ENCODE assay signal across 8 mouse cellular contexts in the genomic region with DNA sequence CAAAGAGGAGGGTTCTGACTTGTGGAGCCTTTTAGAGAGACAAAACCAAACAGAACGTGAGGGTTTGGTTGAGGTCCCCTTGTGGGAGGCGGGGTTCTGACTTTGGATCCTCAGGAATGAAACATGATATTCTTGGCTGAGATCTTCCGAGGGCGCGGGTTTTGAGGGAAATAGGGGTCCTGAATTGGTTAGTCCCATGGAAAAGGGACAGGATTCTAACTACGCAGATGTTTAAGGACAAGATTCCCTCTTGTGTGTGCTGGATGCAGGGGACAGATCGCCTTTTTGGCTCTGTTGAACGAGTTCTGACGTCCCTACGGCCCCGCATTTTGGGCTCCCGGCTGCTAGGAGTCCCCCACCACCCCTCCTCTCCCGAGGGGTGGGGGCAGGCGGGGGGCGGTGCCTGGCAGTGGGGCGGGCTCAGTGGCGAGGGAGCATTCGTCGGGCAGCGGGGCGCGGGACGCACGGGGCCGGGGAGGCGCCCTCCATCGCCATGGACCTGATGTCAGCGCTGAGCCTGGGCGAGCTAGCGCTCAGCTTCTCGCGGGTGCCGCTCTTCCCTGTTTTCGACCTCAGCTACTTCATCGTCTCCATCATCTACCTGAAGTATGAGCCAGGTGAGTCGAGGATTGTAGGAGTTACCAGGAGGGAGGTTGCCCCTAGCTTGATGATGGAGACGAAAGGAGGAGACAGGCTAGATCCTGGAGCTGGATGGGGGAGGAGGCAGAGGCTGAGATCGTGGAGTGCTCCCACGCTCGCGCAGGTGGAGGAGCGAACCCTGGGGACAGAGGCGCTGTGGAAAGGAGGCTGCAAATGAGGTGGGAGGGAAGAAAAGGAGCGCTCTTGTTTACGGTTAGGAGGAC. TPM values are rescaled to one million over a fixed set of nuclear protein-coding genes. Genes with fewer than 3 reads are reported as not detected.
DNase-seq lines count a peak whose midpoint lies in the region; ATAC-seq and TF ChIP-seq lines count a peak whose summit lies in the region.

A gene (plus strand): TSS at position 445 of the 863 bp plus-strand sequence.

- H3K9me3 ChIP-seq in embryonic facial prominence, embryonic 14.5 days (ENCODE audit: control insufficient read depth, low read length), result no peaks in the 10 kb centered on the region
- no peaks in the 10 kb centered on the region for H3K9me3 ChIP-seq in kidney, embryonic 14.5 days (ENCODE audit: control insufficient read depth, low read length)

- no peak for TF ChIP-seq CTCF in bone marrow, adult 2 months (IDR thresholded peaks at IDR 0.05; ENCODE audit: control insufficient read depth, insufficient read depth, low read length)

- H3K36me3 ChIP-seq in embryonic facial prominence, embryonic 14.5 days (ENCODE audit: control insufficient read depth, insufficient read depth, low read length), result peaks cover 29% of the 10 kb centered on the region
- H3K36me3 ChIP-seq in kidney, embryonic 14.5 days (ENCODE audit: control insufficient read depth, insufficient read depth, low read length), result peaks cover 25% of the 10 kb centered on the region

- ATAC-seq in embryonic facial prominence, embryonic 14.5 days (ENCODE audit: low read depth), result peak; percentile 30
- peak; percentile 16; the same call in 1 of the 2 replicates for ATAC-seq in kidney, embryonic 14.5 days (ENCODE audit: low FRiP score, low TSS enrichment)
- ATAC-seq in monocyte, adult 5-6 weeks (replicated peaks; ENCODE audit: insufficient number of reproducible peaks, low FRiP score, low TSS enrichment, poor library complexity, severe bottlenecking), result 0 out of 2 replicates have a peak, but pooled peaks have one; percentile 3

- H3K9ac ChIP-seq in embryonic facial prominence, embryonic 14.5 days (ENCODE audit: low read depth, low read length), result peak within 1 kb of the TSS; percentile 80
- H3K9ac ChIP-seq in kidney, embryonic 14.5 days (ENCODE audit: low read depth, low read length), result peak within 1 kb of the TSS; percentile 62

- DNase-seq in 416B (ENCODE audit: low read depth), result peak; percentile 71
- peak; percentile 84 for DNase-seq in embryonic facial prominence, embryonic 14.5 days (ENCODE audit: low spot score)
- peak; percentile 72 for DNase-seq in heart, adult 8-10 months (ENCODE audit: low spot score)
- DNase-seq in liver, result peak; percentile 81
- peak; percentile 60 to 82 for DNase-seq in spleen, postnatal 4 days (ENCODE audit: low spot score in 2 of 2)

- under 1% methylated on average over 45 of the region's 45 CpGs for WGBS in bone marrow, adult 2 months
- WGBS in embryonic facial prominence, embryonic 14.5 days, result under 1% methylated on average over 36 of the region's 45 CpGs
- under 1% methylated on average over 45 of the region's 45 CpGs for WGBS in kidney, embryonic 14.5 days

- no peak for TF ChIP-seq POLR2A in bone marrow, adult 2 months (IDR thresholded peaks at IDR 0.05; ENCODE audit: borderline replicate concordance, control insufficient read depth, low read depth, low read length)

- H3K4me1 ChIP-seq in bone marrow, adult 2 months (ENCODE audit: control insufficient read depth, insufficient read depth, low read length), result peaks cover 4% of the 10 kb centered on the region
- H3K4me1 ChIP-seq in embryonic facial prominence, embryonic 14.5 days (ENCODE audit: control insufficient read depth, insufficient read depth, low read length), result peaks cover 8% of the 10 kb centered on the region
- H3K4me1 ChIP-seq in kidney, embryonic 14.5 days (ENCODE audit: control insufficient read depth, insufficient read depth, low read length), result peaks cover 19% of the 10 kb centered on the region

- H3K4me2 ChIP-seq in embryonic facial prominence, embryonic 14.5 days (ENCODE audit: low read depth, low read length), result peak within 1 kb of the TSS; percentile 73
- peak within 1 kb of the TSS; percentile 94 for H3K4me2 ChIP-seq in kidney, embryonic 14.5 days (replicated peaks; ENCODE audit: low read depth, low read length)

- H3K27me3 ChIP-seq in embryonic facial prominence, embryonic 14.5 days (replicated peaks; ENCODE audit: control insufficient read depth, insufficient read depth, low read length), result no peaks in the 10 kb centered on the region
- no peaks in the 10 kb centered on the region for H3K27me3 ChIP-seq in kidney, embryonic 14.5 days (ENCODE audit: control insufficient read depth, insufficient read depth, low read length)

- peak within 1 kb of the TSS; percentile 85 for H3K4me3 ChIP-seq in bone marrow, adult 2 months (replicated peaks; ENCODE audit: control insufficient read depth, low read depth, low read length)
- peak within 1 kb of the TSS; percentile 70 for H3K4me3 ChIP-seq in embryonic facial prominence, embryonic 14.5 days (ENCODE audit: low read depth, low read length)
- peak within 1 kb of the TSS; percentile 56 for H3K4me3 ChIP-seq in kidney, embryonic 14.5 days (ENCODE audit: low read length)

- peak within 1 kb of the TSS; percentile 89 for H3K27ac ChIP-seq in bone marrow, adult 2 months (ENCODE audit: control insufficient read depth, insufficient read depth, low read depth, low read length, poor library complexity)
- H3K27ac ChIP-seq in embryonic facial prominence, embryonic 14.5 days (replicated peaks; ENCODE audit: low read depth, low read length), result peak within 1 kb of the TSS; percentile 95
- peak within 1 kb of the TSS; percentile 90 for H3K27ac ChIP-seq in kidney, embryonic 14.5 days (ENCODE audit: low read depth, low read length)

RNA-seq across cellular contexts. Expression of the gene that starts here (rescaled TPM):
- polyA plus RNA-seq in bone marrow, adult 2 months (2011; ENCODE audit: insufficient read depth, insufficient read length, low replicate concordance, missing spikeins), result 2.9 and 4.3 TPM in 2 replicates
- polyA plus RNA-seq in embryonic facial prominence, embryonic 14.5 days (2014; fragmentation: Nextera tagmentation; extraction: Ambion mirVana), result 60.1 and 70.6 TPM in 2 replicates
- total RNA-seq in heart, adult 8-10 months (2022), result 100 to 1,000 TPM; 501 to 520 (median 513) TPM
- 13.5 and 17.0 TPM in 2 replicates for polyA plus RNA-seq in kidney, embryonic 14.5 days (2014; fragmentation: Nextera tagmentation; extraction: Ambion mirVana)
- total RNA-seq in monocyte, adult 5-6 weeks (2017), result 1.3 to 2.1 TPM (median 2.1 TPM) in 3 replicates

Comparison
In these comparisons a context has a peak if more than half of its experiments do, and no peak if none do; other contexts are left out.
1. Peak in every context shown above with its lines: DNase-seq, ATAC-seq, H3K4me3 ChIP-seq and H3K27ac ChIP-seq.
2. RNA of the gene that starts here (total RNA-seq): 501 to 520 TPM in heart, adult 8-10 months; 1.3 to 2.1 TPM in monocyte, adult 5-6 weeks; every median in the first group is over 100 times any median in the second.